Mouse (Mus musculus) naive thymus-derived CD4-positive, alpha-beta T cell, adult 2 months (primary cell): Measurements from ENCODE around the gene Ing1.
A peak's percentile ranks its signal among the peaks of the same experiment; 100 is the strongest.

Experiments
- DNase-seq: peaks from one replicate; pipeline ENCODE4 v3.0.0-alpha.2; 2011; ENCODE audit warnings: low read depth

The Ing1 gene

DNA sequence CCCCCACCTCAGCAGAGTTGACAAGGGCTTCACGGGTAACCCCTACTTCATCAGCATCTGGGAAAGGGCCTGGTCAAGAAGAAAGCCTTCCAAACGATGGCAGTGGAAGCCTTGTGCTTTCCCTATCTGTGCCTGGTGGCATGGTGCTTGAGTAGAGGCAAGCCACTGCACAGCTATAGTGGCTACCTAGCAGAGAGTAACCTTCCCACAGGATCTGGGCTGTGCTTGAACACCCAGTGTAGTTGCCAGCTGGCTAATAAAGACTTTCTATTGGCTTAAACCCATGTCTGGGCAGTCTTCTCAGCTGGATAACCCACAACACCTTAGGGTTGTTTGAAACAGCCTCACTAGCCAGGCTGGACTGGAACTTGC lies 31.0 kb downstream of the Ing1 start:
- DNase-seq, result no peak

- DNase-seq, result no peak
These were observed 36.5 kb downstream of the Ing1 start for GRCm38 (mm10) chr8:11591837-11592236.

DNA sequence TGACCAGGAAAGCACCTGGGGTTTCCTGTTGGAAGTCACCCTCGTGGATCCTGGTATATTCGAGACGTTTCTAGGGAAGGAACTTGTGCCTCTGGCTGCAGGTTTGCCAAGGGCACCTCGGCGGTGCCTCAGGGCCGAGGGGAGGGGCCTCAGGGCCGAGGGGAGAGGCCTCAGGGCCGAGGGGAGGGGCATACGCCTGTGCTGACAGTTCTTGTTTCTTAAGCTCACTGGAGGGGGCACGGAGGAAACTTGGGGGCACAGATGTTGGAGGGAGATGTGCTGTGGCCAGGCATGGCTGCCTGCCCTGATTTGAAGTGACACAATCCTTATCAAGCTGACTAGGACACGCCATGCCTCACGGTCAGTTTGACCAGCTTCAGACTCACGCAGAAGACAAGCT lies 36.9 kb downstream of the Ing1 start:
- DNase-seq, result no peak

GRCm38 (mm10) chr8:11593222-11593884 lies 38.0 kb downstream of the Ing1 start:
- no peak for DNase-seq

- DNase-seq, result no peak
These were observed 45.1 kb downstream of the Ing1 start for GRCm38 (mm10) chr8:11600301-11600951.

DNA sequence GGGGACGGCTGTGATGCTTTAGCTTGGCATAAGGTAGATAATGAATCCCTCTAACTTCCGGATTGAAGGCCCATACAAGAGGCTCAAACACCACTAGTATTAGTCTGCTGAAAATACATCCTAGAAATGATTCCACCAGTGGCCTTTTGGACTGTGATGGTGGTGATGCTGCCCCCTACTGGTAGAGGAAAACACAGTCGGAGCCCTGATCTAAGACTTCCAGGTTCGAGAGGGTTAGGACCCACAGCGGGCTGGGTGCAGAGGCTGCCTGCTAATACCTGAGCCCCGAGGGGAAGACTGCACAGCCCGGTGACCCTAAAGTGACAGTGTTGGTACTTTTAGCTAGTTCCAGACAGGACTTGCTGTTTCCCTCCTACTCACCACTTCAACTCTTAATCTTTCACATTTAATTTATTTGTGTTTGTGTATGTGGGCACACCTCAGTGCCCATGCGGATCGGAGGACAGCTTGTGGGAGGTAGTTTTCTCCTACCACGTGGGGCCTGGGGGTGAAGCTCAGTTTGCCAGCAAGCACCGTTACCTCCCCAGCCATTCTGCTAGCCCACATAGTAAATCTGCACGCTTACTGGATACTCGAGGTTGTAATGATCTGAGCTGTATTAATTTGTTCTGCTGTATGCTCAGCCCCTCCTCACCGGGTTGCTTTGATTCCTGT lies 46.8 kb downstream of the Ing1 start:
- DNase-seq, result peak; percentile 86

GRCm38 (mm10) chr8:11608848-11609247 lies 53.5 kb downstream of the Ing1 start:
- DNase-seq, result no peak
